Mouse (Mus musculus): Measurements from ENCODE around the gene Gnb3. TPM values are rescaled to one million over a fixed set of nuclear protein-coding genes. Genes with fewer than 3 reads are reported as not detected.

Gene Gnb3
- total and polyA plus RNA-seq, 2 experiments from 2014 or later, result 0.66 to 1.1 TPM

DNA sequence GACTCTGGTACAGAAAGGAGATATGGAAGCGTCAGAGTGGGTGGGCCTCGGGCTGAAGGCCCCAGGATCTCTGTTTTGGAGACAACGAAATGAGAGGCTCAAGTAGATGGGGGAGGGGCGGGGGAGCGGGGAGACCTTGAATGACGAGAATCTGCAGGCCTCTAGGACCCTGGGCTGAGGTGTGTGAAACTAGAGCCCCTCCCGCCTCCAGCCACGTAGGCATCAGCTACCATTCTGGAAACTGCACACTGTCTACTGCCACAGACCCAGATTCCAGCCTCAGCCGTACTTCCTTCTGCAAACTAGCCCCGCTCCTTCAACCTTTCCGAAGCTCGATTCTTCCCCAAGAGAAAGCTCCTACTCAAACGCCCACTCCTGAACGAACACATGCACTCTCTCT, 16.2 kb upstream of the Gnb3 start:
- H3K9ac ChIP-seq (replicated peaks; ENCODE audit: low read length, poor library complexity, severe bottlenecking), result peak overlapping the region; percentile 95
- no peak for TF ChIP-seq CTCF (IDR thresholded peaks at IDR 0.05)
- H3K27ac ChIP-seq (ENCODE audit: low read depth, low read length), result peak overlapping the region; percentile 99
- 5% methylated on average over 14 of the region's 14 CpGs for WGBS
- H3K9me3 ChIP-seq (ENCODE audit: low read length), result no peaks in the 10 kb centered on the region
- H3K4me2 ChIP-seq (ENCODE audit: low read depth, low read length, poor library complexity, severe bottlenecking), result peak overlapping the region; percentile 86
- peaks cover 14% of the 10 kb centered on the region for H3K4me1 ChIP-seq (ENCODE audit: insufficient read depth, low read length)
- H3K36me3 ChIP-seq (ENCODE audit: insufficient read depth, low read length), result peaks cover 20% of the 10 kb centered on the region
- DNase-seq (ENCODE audit: low spot score) (peak; percentile 90), ATAC-seq (ENCODE audit: low FRiP score) (peak; percentile 84)
- no peaks in the 10 kb centered on the region for H3K27me3 ChIP-seq (ENCODE audit: insufficient read depth, low read length)
- H3K4me3 ChIP-seq (ENCODE audit: low read depth, low read length), result peak overlapping the region; percentile 67

DNA sequence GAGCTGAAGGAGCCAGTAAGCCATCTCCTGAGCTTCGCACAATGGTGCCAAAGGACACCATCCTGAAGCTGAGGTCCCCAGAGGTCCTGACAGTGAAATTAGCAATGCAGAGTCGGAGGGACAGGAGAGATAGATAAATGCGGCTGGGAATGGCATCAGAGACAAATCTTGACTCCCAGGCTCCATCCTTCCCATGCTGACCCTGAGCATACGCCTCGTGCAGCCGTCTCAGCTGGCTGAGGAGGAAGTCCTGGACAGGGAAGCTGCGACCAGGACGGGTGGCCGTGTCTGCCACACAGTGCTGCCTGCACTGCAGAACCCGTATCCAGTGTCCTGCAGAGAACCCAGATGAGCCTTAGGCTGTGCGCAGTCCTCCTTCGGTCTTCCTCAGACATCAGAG, 14.6 kb upstream of the Gnb3 start:
- DNase-seq (ENCODE audit: low spot score) (no peak), ATAC-seq (ENCODE audit: low FRiP score) (no peak)
- 71% methylated on average over 12 of the region's 12 CpGs for WGBS
- no peaks in the 10 kb centered on the region for H3K9me3 ChIP-seq (ENCODE audit: low read length)
- peaks cover 5% of the 10 kb centered on the region; the same call in 1 of the 2 replicates for H3K4me1 ChIP-seq (ENCODE audit: insufficient read depth, low read length)
- TF ChIP-seq CTCF (IDR thresholded peaks at IDR 0.05), result no peak
- no peak overlapping the region for H3K4me2 ChIP-seq (ENCODE audit: low read depth, low read length, poor library complexity, severe bottlenecking)
- no peak overlapping the region for H3K4me3 ChIP-seq (ENCODE audit: low read depth, low read length)
- no peak overlapping the region for H3K9ac ChIP-seq (replicated peaks; ENCODE audit: low read length, poor library complexity, severe bottlenecking)
- H3K27ac ChIP-seq (ENCODE audit: low read depth, low read length), result no peak overlapping the region
- peaks cover 18% of the 10 kb centered on the region for H3K36me3 ChIP-seq (ENCODE audit: insufficient read depth, low read length)
- no peaks in the 10 kb centered on the region for H3K27me3 ChIP-seq (ENCODE audit: insufficient read depth, low read length)

DNA sequence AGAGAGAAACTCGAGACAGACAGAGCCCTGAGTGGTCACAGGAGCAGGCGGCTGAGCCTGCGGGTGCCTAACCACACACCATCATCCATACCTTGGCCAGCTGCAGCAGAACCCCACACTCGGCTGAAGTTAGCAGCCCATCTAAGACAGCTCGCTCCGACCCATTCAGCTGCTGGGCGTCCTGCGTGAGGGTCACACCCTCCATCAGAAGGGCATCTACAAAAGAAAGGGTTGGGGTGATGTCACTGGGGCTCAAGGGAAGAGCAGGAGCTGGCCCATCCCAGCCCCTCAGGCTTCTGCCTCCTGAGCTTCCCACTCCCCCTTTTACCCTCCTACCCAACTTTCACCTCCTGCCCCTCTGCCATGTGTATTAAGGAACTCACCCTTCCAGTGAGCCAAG, 10.5 kb upstream of the Gnb3 start:
- TF ChIP-seq CTCF (IDR thresholded peaks at IDR 0.05), result no peak
- H3K4me3 ChIP-seq (ENCODE audit: low read depth, low read length), result no peak overlapping the region
- peak overlapping the region; percentile 13; the same call in 1 of the 2 replicates for H3K9ac ChIP-seq (replicated peaks; ENCODE audit: low read length, poor library complexity, severe bottlenecking)
- H3K27ac ChIP-seq (ENCODE audit: low read depth, low read length), result no peak overlapping the region
- H3K27me3 ChIP-seq (ENCODE audit: insufficient read depth, low read length), result no peaks in the 10 kb centered on the region
- no peak overlapping the region for H3K4me2 ChIP-seq (ENCODE audit: low read depth, low read length, poor library complexity, severe bottlenecking)
- no peaks in the 10 kb centered on the region for H3K9me3 ChIP-seq (ENCODE audit: low read length)
- ATAC-seq (ENCODE audit: low FRiP score), result no peak
- WGBS, result 59% methylated on average over 8 of the region's 8 CpGs
- DNase-seq (ENCODE audit: low spot score), result no peak
- H3K36me3 ChIP-seq (ENCODE audit: insufficient read depth, low read length), result peaks cover 24% of the 10 kb centered on the region
- no peaks in the 10 kb centered on the region for H3K4me1 ChIP-seq (ENCODE audit: insufficient read depth, low read length)

- DNase-seq (ENCODE audit: low spot score) (peak; percentile 95), ATAC-seq (ENCODE audit: low FRiP score) (peak; percentile 82)
- peak; percentile 100 for TF ChIP-seq CTCF (IDR thresholded peaks at IDR 0.05)
- H3K27me3 ChIP-seq (ENCODE audit: insufficient read depth, low read length), result no peaks in the 10 kb centered on the region
- H3K4me2 ChIP-seq (ENCODE audit: low read depth, low read length, poor library complexity, severe bottlenecking), result no peak overlapping the region; the same call in 1 of the 2 replicates
- no peaks in the 10 kb centered on the region for H3K9me3 ChIP-seq (ENCODE audit: low read length)
- 2% methylated on average over 9 of the region's 9 CpGs for WGBS
- no peak overlapping the region for H3K4me3 ChIP-seq (ENCODE audit: low read depth, low read length)
- peak overlapping the region; percentile 52; the same call in 1 of the 2 replicates for H3K27ac ChIP-seq (ENCODE audit: low read depth, low read length)
- no peaks in the 10 kb centered on the region for H3K4me1 ChIP-seq (ENCODE audit: insufficient read depth, low read length)
- peak overlapping the region; percentile 33; the same call in 1 of the 2 replicates for H3K9ac ChIP-seq (replicated peaks; ENCODE audit: low read length, poor library complexity, severe bottlenecking)
- H3K36me3 ChIP-seq (ENCODE audit: insufficient read depth, low read length), result peaks cover 22% of the 10 kb centered on the region; the same call in 1 of the 2 replicates
These were observed 7.2 kb upstream of the Gnb3 start for GRCm38 (mm10) chr6:124847305-124847704.

DNA sequence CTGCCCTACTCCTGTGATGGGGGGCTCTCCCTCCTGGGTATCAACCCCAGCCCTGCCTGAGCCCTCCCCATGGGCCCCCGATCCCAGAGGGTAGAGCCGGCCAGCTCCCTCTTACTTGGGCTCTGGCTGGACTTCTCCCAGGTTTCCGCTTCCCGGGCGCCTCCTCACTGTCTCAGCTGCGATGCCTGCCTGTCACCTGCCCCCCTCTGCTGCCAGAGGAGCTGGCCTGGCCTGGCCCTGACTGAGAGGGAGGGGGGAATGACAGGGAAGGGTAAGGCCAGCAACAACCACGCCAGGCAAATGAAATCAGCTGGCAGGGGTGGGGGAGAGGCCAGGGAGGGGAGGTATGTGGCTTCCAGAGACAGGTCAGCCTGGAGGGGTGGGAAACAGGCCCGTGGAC, 270 bp downstream of the Gnb3 start:
- no peaks in the 10 kb centered on the region for H3K27me3 ChIP-seq (ENCODE audit: insufficient read depth, low read length)
- WGBS, result 13% methylated on average over 8 of the region's 8 CpGs
- no peak overlapping the region for H3K4me3 ChIP-seq (ENCODE audit: low read depth, low read length)
- no peak for TF ChIP-seq CTCF (IDR thresholded peaks at IDR 0.05)
- no peaks in the 10 kb centered on the region for H3K4me1 ChIP-seq (ENCODE audit: insufficient read depth, low read length)
- no peak for DNase-seq (ENCODE audit: low spot score)
- peak; percentile 18; the same call in 1 of the 2 replicates for ATAC-seq (ENCODE audit: low FRiP score)
- peaks cover 4% of the 10 kb centered on the region; the same call in 1 of the 2 replicates for H3K36me3 ChIP-seq (ENCODE audit: insufficient read depth, low read length)
- H3K9me3 ChIP-seq (ENCODE audit: low read length), result no peaks in the 10 kb centered on the region
- H3K9ac ChIP-seq (replicated peaks; ENCODE audit: low read length, poor library complexity, severe bottlenecking), result no peak overlapping the region
- no peak overlapping the region for H3K27ac ChIP-seq (ENCODE audit: low read depth, low read length)
- no peak overlapping the region for H3K4me2 ChIP-seq (ENCODE audit: low read depth, low read length, poor library complexity, severe bottlenecking)

GRCm38 (mm10) chr6:124836411-124836810, 3.7 kb downstream of the Gnb3 start:
- WGBS, result 81% methylated on average over 7 of the region's 7 CpGs
- no peak overlapping the region for H3K4me3 ChIP-seq (ENCODE audit: low read depth, low read length)
- TF ChIP-seq CTCF (IDR thresholded peaks at IDR 0.05), result no peak
- H3K27me3 ChIP-seq (ENCODE audit: insufficient read depth, low read length), result no peaks in the 10 kb centered on the region
- ATAC-seq (ENCODE audit: low FRiP score), result no peak
- H3K4me2 ChIP-seq (ENCODE audit: low read depth, low read length, poor library complexity, severe bottlenecking), result no peak overlapping the region
- H3K9me3 ChIP-seq (ENCODE audit: low read length), result no peaks in the 10 kb centered on the region
- no peak for DNase-seq (ENCODE audit: low spot score)
- H3K9ac ChIP-seq (replicated peaks; ENCODE audit: low read length, poor library complexity, severe bottlenecking), result no peak overlapping the region
- H3K4me1 ChIP-seq (ENCODE audit: insufficient read depth, low read length), result no peaks in the 10 kb centered on the region
- H3K27ac ChIP-seq (ENCODE audit: low read depth, low read length), result no peak overlapping the region
- H3K36me3 ChIP-seq (ENCODE audit: insufficient read depth, low read length), result no peaks in the 10 kb centered on the region
